Mouse (Mus musculus) hindlimb bud, embryonic 11.5 days (tissue): ENCODE measurements around the gene Otop2.

Source experiments
- DNase-seq: peaks from one replicate; pipeline ENCODE4 v3.0.0-alpha.2; 2012; ENCODE audit warnings: low read depth, low spot score; ENCODE audit errors: extremely low spot score

Otop2 gene

GRCm38 (mm10) chr11:115344967-115345366 is 38.0 kb downstream of the Otop2 start:
- no peak for DNase-seq

DNA sequence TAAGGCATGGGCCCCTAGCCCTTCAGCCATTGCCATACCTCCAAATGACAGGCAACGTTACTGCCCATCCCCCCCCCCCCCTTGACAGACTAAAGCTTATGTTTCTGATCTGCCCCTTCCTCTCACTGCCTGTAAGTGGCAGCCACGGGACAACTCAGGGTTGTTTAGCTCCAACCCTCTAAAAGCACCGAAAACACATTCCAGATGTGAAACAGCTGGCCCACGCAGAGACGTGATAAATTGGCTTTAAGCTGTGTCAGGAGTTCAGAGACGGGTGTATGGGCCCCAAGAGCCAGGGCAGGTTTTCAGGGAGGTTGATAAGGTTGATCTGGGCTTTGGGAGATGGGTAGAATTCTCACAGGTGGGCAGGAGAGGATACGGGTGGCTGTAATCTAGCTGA is 38.6 kb downstream of the Otop2 start:
- peak; percentile 76 for DNase-seq

DNA sequence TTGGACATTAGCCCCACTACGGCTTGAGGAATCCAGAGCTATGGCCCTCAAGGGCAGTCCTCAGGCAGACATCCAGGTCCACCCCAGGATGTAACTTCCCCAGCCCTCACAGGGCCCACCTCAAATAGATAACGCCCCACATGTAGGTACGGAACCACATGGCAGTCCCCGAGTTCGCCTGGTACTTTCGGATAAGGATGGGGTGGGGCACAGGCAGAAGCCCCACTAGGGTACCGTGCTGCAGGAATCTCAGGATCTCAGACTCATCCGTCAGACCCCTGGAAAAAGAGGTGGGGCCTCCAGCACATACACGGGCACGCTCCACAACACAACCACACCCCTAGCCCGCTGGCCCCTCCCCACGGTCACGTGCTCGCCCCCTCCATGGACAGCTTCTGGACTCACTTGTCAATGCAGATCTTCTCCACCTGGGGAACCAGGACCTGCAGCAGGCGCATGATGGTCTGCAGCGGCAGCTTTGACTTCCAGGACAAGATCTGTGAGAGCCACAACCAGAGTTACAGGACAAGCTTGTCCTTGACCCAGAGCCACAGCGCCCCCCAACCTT is 41.8 kb downstream of the Otop2 start:
- no peak for DNase-seq

DNA sequence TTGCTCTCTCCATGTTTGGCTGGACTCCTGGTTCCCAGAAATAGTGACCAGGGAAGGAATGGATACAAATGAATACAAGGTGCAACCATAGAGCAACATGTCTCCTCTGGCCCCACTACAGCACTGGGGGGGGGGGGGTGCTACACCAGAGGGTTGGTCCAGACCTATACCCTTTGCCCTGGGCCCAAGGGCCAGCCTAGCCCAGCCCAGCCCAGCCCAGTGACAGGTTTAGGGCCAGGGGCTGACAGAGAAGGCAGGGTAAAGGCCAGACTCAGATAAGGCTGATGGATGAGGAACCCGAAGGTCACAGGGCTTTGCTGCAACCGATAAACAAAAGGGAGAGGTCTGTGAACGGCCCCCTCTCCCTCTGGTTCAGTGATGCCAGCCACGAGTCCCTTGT is 43.0 kb downstream of the Otop2 start:
- no peak for DNase-seq

- no peak for DNase-seq
These were observed 46.4 kb downstream of the Otop2 start for GRCm38 (mm10) chr11:115353375-115353774.

- DNase-seq: peak; percentile 64
These were observed 47.2 kb downstream of the Otop2 start for GRCm38 (mm10) chr11:115354183-115354582.

- no peak for DNase-seq
These were observed 51.5 kb downstream of the Otop2 start for GRCm38 (mm10) chr11:115358468-115358867.

DNA sequence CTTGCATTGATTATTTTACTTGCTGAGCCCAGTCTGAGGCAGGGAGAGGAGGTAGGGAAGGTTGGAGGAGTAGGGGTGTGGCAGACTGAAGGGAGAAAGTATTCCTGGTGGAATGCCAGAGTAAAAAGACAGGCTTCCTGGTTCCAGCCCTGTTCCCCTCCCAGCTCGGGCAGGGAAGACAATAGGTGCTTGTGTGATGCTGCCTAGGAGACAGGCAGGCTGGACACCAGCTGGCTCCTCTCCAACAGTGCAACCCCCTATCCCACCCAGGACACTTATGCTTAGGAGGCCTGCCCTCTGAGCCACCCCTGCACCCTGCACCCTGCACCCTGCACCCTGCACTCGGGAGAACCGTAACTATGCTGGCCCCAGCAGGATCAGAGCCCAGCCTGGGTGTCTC is 52.3 kb downstream of the Otop2 start:
- DNase-seq: no peak

GRCm38 (mm10) chr11:115359726-115360125 is 52.8 kb downstream of the Otop2 start:
- no peak for DNase-seq

DNA sequence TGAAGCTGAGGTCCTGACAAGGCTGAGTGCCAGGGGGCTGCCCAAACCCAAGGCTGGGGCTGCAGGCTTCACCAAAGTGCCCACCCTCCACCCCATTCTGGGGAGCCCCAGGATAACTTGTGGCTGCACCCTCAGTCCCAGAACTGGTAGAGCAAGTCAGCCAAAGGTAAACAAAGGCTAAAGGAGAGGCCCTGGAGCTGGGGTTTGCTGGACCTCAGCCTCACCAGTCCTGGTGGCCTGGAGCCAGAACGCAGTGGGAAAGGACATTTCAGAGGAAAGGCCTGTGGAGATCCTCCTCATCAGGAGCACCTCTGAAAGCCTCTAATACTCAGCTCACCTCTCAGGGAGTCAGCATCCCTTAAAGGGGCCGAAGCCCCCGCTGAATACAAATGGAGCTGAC is 57.2 kb downstream of the Otop2 start:
- DNase-seq: no peak

- no peak for DNase-seq
These were observed 59.2 kb downstream of the Otop2 start for GRCm38 (mm10) chr11:115366039-115366705.

- no peak for DNase-seq
These were observed 59.9 kb downstream of the Otop2 start for GRCm38 (mm10) chr11:115366706-115367394.

- DNase-seq: no peak
These were observed 60.5 kb downstream of the Otop2 start, which contains the start of gene Hid1 for GRCm38 (mm10) chr11:115367395-115367944. Gene Hid1 (minus strand): TSS chr11:115367756.

DNA sequence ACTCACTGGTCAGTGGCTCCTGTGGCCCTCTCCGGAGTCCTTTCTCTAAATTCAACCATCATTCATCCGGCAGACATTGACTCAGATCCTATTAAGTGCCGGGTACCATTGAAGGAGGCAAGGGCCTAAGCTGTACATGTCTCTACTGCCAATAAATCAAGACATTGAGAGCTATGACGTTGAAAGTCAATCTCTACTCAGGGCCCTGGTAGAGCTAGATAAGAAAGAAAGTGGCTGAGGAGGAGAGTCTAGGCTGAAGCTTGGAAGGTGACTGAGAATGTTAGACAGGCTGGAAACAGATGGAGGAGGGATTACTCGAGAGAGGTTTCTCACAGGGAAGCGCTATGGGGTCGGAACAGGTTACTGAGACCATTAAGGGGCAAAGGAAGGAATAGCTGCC is 63.4 kb downstream of the Otop2 start:
- DNase-seq: no peak

GRCm38 (mm10) chr11:115371354-115371753 is 64.4 kb downstream of the Otop2 start:
- DNase-seq: no peak

- DNase-seq: no peak
These were observed 65.1 kb downstream of the Otop2 start for GRCm38 (mm10) chr11:115372015-115372414.

DNA sequence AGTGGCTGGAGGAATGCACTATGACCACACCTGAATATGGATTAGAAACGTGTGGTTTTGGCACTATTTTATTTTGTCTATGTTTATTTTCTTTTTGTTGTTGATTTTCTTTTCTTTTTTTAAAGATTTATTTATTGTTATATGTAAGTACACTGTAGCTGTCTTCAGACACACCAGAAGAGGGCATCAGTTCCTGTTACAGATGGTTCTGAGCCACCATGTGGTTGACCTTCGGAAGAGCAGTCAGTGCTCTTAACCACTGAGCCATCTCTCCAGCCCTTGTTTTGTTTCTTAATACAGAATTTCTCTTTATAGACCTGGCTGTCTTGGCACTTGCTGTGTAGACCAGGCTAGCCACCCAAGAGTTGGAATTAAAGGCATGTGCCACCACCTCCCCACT is 65.8 kb downstream of the Otop2 start:
- DNase-seq: no peak

GRCm38 (mm10) chr11:115373805-115374694 is 67.1 kb downstream of the Otop2 start:
- no peak for DNase-seq

DNA sequence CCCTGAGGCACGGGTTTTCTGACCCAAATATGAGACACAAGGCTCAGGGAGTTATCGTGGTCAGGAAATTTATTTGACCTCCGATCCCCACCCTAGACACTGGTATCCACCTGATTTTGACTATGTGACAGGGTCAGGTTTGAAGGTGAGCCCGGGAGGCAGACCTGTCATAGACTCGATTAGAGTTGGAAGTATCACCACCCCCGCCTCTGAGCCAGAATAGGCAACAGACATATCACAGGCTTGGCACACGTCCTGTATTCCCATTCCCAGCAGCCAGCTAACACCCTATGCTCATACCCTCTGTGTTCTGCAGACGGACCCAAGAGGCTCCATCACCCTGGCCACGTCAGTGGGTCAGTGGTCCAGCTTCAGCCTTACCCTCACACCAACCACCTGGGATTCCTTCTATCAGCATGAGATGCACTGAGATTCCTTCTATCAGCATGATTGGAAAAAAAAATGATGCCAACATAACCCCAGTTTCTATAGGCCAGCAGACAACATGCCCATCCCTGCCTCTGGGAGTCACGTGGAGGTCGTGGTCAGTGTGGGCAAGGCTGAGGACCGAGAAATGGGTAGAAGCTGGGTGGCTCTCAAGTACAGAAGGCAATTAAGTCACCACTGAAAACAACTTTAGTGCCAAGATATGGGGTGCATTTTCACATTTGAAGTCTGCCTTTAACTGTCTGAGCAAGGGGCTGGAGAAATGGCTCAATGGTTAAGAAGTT is 67.9 kb downstream of the Otop2 start:
- DNase-seq: no peak

DNA sequence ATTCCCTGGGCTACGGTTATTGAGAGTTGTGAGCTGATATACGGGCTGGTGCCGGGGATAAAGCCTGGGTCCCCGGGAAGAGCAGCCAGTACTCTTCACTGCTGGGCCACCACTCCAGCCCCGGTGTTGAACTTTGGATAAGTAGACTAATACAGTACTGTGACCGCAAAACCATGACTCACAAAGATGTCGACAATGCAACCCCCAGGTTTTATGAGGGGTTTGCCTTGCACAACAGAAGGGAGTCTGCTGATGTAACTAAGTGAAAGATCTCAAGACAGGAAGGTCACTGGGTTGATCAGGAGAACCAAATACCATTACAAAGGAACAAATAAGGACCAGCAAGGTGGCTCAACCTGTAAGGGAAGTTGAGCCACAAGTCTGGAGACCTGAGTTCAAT is 69.8 kb downstream of the Otop2 start:
- no peak for DNase-seq
